Mouse (Mus musculus): ENCODE measurements around the gene Dmac2. TPM values are rescaled to one million over a fixed set of nuclear protein-coding genes. Genes with fewer than 3 reads are reported as not detected.

The Dmac2 gene
- 67.2 TPM for polyA plus RNA-seq (2017; shearing (Covaris generic))

DNA sequence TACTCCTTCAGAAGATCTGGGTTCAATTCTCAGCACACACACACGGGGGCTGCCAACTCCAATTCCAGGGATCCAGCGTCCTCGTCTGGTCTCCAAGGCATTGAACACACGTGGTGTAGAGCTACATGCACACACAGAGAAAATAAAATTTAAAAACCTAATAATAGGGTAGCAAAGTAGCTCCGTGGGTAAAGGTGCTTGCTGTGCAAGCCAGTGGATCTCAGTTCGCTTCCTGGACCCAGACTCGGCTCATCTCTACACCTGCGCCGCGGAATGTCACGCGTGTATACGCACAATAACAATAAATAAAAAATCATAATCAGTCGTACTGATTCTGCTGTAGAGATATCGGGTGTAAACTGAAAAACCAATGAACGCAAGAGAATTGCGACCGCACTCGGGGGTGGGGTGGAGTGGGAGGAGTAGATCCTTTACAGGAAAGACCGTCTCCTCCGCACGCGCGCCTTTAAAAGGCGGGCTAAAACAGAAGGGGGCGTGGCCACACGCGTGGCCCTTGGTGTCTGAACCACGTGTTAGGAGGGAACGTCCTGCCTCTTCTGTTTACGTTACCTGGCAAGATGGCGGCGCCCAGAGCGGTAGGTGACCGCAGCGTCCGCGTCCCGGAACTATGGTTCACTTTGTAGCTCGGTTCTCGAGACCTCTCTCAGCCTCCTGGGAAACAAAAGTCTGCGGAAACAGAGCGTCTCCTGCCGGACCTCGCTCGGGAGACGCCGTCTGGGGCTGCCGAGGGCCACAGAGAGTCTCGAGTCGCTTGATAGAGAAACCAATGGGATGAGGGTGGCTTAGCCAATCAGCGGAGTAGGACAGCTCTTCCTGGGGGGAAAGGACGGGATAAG, at the start of gene Dmac2:
TSS of gene Dmac2 (plus strand) at position 550 of the 857 bp plus-strand sequence.

DNA sequence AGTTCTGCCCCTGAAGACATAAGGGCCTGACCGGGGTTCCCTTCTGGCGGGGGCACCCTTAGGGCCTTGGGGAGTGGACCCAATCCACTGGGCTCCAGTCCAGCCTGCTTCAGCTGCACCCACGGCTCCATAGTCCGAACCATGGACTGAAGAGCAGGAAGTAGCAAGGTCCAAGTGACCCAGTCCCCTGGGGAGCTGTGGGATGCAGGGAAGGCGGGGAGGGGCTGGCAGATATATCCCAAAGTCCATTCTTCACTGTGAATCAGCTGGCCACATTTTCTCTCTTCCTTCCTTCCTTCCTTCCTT, 3.6 kb upstream of the Dmac2 start, which contains the start of gene Erich4:
TSS of gene Erich4 (minus strand) at position 187 of the 306 bp plus-strand sequence.

DNA sequence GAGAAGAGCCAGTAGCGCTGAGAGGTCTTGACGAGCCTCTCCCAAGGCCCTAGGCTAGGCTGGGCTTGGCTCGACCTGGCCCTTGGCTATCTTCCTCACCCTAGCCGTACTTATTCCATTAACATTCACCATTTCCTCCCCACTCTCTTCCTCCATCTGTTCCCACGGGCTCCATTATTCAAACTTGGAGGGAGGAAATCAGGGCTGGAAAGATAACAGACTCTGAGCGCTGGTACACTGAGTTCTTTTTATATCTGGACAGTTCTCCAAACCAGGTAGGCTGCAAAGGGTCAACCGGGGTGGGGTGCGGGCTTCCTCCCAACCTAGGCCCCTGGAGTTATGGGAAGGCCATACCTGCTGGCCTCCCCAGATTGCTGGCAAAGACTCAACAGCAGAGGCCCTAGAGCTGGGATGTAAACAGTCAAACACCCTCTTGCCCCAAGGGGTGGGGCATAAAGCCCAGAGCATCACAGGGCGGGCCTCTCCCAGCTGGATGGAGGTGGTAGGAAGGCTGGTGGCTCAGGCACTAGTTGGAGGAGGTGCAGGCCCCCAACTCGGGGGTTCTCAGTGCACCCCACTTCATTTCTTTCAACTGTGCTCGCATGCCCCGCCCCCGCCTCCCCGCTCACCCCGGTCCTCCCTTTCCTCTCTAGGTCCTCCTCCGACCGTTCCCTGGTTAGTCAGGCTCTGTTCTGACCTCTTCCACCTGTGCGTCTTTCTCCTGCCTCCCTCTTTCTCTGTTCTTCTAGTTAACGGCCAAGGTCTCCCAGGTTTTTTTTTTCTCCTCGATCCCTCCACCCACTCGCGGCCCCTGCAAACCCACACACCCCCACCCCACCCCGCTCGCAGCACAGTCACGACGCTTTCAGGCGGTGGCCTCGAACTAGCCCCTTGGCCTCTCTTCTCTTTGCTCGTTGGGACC, 7.6 kb downstream of the Dmac2 start, which contains the start of gene B3gnt8:
TSS of gene B3gnt8 (plus strand) at position 146 of the 922 bp plus-strand sequence.

DNA sequence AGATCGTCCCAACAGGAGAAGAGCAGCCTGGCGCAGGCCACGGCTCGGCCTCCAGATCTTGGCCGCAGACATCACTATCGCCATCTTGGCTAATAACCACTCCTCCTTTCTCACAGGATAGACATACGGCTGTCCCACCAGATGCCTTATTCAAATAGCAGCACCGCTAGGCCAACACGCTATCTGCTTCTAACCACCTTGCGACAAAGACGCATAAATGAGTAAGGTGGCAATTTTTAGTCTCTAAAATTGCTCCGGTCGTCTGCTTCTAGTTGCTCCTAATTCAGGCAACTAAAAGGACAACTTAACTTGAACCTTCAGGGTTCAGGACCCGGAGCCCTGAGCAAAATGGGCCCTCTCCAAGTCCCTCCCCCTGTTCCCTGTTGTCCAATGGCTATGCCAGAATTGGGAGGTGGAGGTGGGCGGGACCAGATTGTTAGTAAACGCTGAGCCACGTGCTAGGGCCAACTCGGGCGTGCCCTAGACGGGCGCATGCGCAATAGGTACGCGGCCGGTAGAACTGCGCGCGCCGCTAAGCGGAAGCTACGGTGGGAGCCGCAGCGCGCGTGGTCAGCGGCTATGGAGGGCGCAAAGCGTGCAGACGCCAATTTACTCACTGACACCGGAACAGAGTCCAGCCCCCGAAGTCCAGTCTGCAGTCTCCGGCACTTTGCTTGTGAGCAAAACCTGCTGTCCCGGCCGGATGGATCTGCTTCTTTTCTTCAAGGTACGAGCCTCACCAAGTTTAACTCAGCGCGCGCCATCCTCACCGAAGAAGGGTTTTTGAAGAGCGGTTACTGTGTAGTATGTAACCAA, 39.7 kb downstream of the Dmac2 start, which contains the start of the genes Bckdha and Exosc5:
TSS of gene Bckdha (minus strand) at position 325 of the 816 bp plus-strand sequence.
TSS of gene Exosc5 (plus strand) at position 508 of the 816 bp plus-strand sequence.

DNA sequence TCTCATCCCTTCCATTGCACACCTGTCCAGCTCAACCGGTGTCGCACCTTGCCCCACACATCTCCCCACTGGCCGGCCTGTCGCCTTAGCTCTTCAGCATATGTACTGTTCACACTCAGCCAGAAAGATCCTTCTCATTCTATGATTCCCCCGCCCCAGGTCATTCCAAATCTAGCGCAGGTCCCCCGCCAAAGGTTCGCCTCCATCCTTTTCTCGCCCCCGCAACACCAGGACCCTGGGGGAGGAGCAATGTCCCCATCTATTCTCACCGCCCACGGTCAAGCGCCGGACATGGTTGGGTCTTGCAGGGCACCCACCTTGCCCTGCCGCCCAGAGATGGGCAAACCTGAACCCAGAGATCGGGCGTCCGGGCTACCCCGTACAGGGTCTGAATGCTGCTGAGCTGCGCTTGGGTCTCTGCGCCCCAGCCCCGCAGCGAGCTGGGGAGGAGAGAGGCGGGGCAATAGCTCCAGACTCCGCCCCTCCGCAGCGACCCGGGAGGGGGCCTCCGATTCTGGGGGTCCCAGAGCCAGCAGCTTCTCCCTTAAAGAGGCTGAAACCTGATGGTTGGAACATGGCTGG, 55.6 kb downstream of the Dmac2 start, which contains the start of gene Tmem91:
TSS of gene Tmem91 (minus strand) at position 448 of the 582 bp plus-strand sequence.

Other genes starting within 250 kb of the Dmac2 start
- gene Cnfn, start 249.7 kb upstream of the Dmac2 start, polyA plus RNA-seq (2017; shearing (Covaris generic)): not detected
- gene Lipe, start 220.7 kb upstream of the Dmac2 start, polyA plus RNA-seq (2017; shearing (Covaris generic)): 18.2 TPM
- gene Cxcl17, start 206.5 kb upstream of the Dmac2 start, polyA plus RNA-seq (2017; shearing (Covaris generic)): not detected
- 0.37 TPM for gene Ceacam1, start 141.8 kb upstream of the Dmac2 start, polyA plus RNA-seq (2017; shearing (Covaris generic))
- not detected for gene Ceacam2, start 79.6 kb upstream of the Dmac2 start, polyA plus RNA-seq (2017; shearing (Covaris generic))
- not detected for gene Erich4, start 3.5 kb upstream of the Dmac2 start, polyA plus RNA-seq (2017; shearing (Covaris generic))
- gene B3gnt8, start 7.2 kb downstream of the Dmac2 start, polyA plus RNA-seq (2017; shearing (Covaris generic)): 0.28 TPM
- 53.1 TPM for gene Bckdha, start 39.6 kb downstream of the Dmac2 start, polyA plus RNA-seq (2017; shearing (Covaris generic))
- 113 TPM for gene Exosc5, start 39.8 kb downstream of the Dmac2 start, polyA plus RNA-seq (2017; shearing (Covaris generic))
- gene Tmem91, start 55.8 kb downstream of the Dmac2 start, polyA plus RNA-seq (2017; shearing (Covaris generic)): 4.5 TPM
- gene B9d2, start 61.4 kb downstream of the Dmac2 start, polyA plus RNA-seq (2017; shearing (Covaris generic)): 51.7 TPM
- 80.3 TPM for gene Tgfb1, start 67.6 kb downstream of the Dmac2 start, polyA plus RNA-seq (2017; shearing (Covaris generic))
- gene Ccdc97, start 99.7 kb downstream of the Dmac2 start, polyA plus RNA-seq (2017; shearing (Covaris generic)): 78.1 TPM
- gene Hnrnpul1, start 135.3 kb downstream of the Dmac2 start, polyA plus RNA-seq (2017; shearing (Covaris generic)): 61.1 TPM
- 46.6 TPM for gene Axl, start 169.3 kb downstream of the Dmac2 start, polyA plus RNA-seq (2017; shearing (Covaris generic))
- 4.9 TPM for gene Cyp2s1, start 197.5 kb downstream of the Dmac2 start, polyA plus RNA-seq (2017; shearing (Covaris generic))